Mouse (Mus musculus) intestine, embryonic 16.5 days (tissue): ENCODE measurements at regions not wholly inside any gene's neighbourhood (a gene's known extent, or its start where the extent isn't known, plus 50 kb on each side); places are given as distances from the start of the nearest gene placed in this dataset.

ENCODE experiments used
- ATAC-seq: fragments of 200-750 bp; cut with Nextera tagmentation; 2 replicates; pipeline ENCODE4 v1.8.0; 2017; ENCODE audit warnings: moderate TSS enrichment, moderate library complexity
- H3K27ac ChIP-seq: fragments of 300-500 bp; sonication (generic); 2 replicates; pipeline ENCODE4 v1.5.1; 2014; ENCODE audit warnings: mild to moderate bottlenecking, low read length
- H3K27me3 ChIP-seq: fragments of 300-500 bp; sonication (generic); replicated peaks from 2 replicates; pipeline ENCODE4 v1.6.1; 2014; ENCODE audit warnings: low read length, control low read depth, mixed read lengths; ENCODE audit not compliant: control insufficient read depth, insufficient read depth
- H3K36me3 ChIP-seq: fragments of 300-500 bp; sonication (generic); 2 replicates; pipeline ENCODE4 v1.6.1; 2014; ENCODE audit warnings: low read length, control low read depth; ENCODE audit not compliant: control insufficient read depth, insufficient read depth
- H3K4me1 ChIP-seq: fragments of 300-500 bp; sonication (generic); 2 replicates; pipeline ENCODE4 v1.6.1; 2014; ENCODE audit warnings: low read length, control low read depth, mixed read lengths; ENCODE audit not compliant: control insufficient read depth, insufficient read depth
- H3K4me2 ChIP-seq: fragments of 300-500 bp; sonication (generic); 2 replicates; pipeline ENCODE4 v1.6.1; 2014; ENCODE audit warnings: low read depth, low read length, control low read depth
- H3K4me3 ChIP-seq: fragments of 300-500 bp; sonication (generic); 2 replicates; pipeline ENCODE4 v1.5.1; 2014; ENCODE audit warnings: mild to moderate bottlenecking, low read length
- H3K9ac ChIP-seq: fragments of 300-500 bp; sonication (generic); 2 replicates; pipeline ENCODE4 v1.6.1; 2014; ENCODE audit warnings: low read depth, low read length
- H3K9me3 ChIP-seq: fragments of 300-500 bp; sonication (generic); 2 replicates; pipeline ENCODE4 v1.6.1; 2016; ENCODE audit warnings: low read length, control low read depth; ENCODE audit not compliant: control insufficient read depth
- WGBS: fragments of 180-500 bp; shearing (Covaris S2); extraction: QIAGEN DNeasy Blood & Tissue Kit; methylation state at CpG from one replicate; pipeline ENCODE4 v1.1.7; 2014; 5-methylcytosine and 5-hydroxymethylcytosine counted together

GRCm38 (mm10) chr15:63050033-63050432, 794.9 kb downstream of the Gsdmc2 start:
- no peak for ATAC-seq
- H3K4me1 ChIP-seq, result no peaks in the 10 kb centered on the region
- no peak overlapping the region for H3K9ac ChIP-seq
- H3K4me3 ChIP-seq, result no peak overlapping the region
- no peak overlapping the region for H3K27ac ChIP-seq
- H3K4me2 ChIP-seq, result no peak overlapping the region
- 68% methylated on average over 1 of the region's 1 CpGs for WGBS
- H3K27me3 ChIP-seq, result no peaks in the 10 kb centered on the region
- H3K36me3 ChIP-seq, result no peaks in the 10 kb centered on the region
- H3K9me3 ChIP-seq, result no peaks in the 10 kb centered on the region

GRCm38 (mm10) chr15:63042367-63042766, 802.6 kb downstream of the Gsdmc2 start:
- Histone ChIP-seq H3K9ac (no peak overlapping the region), H3K4me2 (no peak overlapping the region), H3K36me3 (no peaks in the 10 kb centered on the region), H3K9me3 (no peaks in the 10 kb centered on the region), H3K4me3 (no peak overlapping the region), H3K4me1 (no peaks in the 10 kb centered on the region), H3K27me3 (no peaks in the 10 kb centered on the region), H3K27ac (no peak overlapping the region)
- no peak for ATAC-seq

GRCm38 (mm10) chr15:63036241-63036640, 808.7 kb downstream of the Gsdmc2 start:
- Histone ChIP-seq H3K27me3 (no peaks in the 10 kb centered on the region), H3K9ac (no peak overlapping the region), H3K4me2 (no peak overlapping the region), H3K27ac (no peak overlapping the region), H3K36me3 (no peaks in the 10 kb centered on the region), H3K4me1 (no peaks in the 10 kb centered on the region), H3K9me3 (no peaks in the 10 kb centered on the region), H3K4me3 (no peak overlapping the region)
- WGBS, result 86% methylated on average over 7 of the region's 7 CpGs
- ATAC-seq, result no peak

GRCm38 (mm10) chr15:63020826-63021225, 824.2 kb downstream of the Gsdmc2 start:
- H3K4me2 ChIP-seq, result no peak overlapping the region
- no peaks in the 10 kb centered on the region for H3K4me1 ChIP-seq
- H3K36me3 ChIP-seq, result no peaks in the 10 kb centered on the region
- no peaks in the 10 kb centered on the region for H3K9me3 ChIP-seq
- 57% methylated on average over 2 of the region's 2 CpGs for WGBS
- no peak overlapping the region for H3K4me3 ChIP-seq
- no peak for ATAC-seq
- no peak overlapping the region for H3K9ac ChIP-seq
- no peak overlapping the region for H3K27ac ChIP-seq
- no peaks in the 10 kb centered on the region for H3K27me3 ChIP-seq

DNA sequence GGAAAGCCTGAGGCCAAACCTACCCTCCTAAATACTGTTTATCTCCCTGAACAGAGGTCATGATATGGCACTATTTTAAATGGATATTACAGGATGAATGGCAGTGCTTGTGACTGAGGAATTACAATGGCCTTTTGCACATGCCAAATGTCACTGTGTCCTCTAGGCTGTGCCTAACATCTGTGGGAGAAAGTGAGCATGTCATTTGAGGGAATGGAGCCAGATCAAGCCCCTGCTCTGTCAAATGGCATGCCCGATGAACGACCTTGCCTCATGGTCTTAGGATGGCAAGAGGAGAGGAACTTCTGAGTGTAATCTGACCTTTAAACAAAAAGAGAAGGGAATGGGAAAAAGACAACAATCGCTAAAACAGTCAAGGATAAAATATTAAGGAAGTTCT, 827.0 kb downstream of the Gsdmc2 start:
- 58% methylated on average over 3 of the region's 3 CpGs for WGBS
- H3K27me3 ChIP-seq, result no peaks in the 10 kb centered on the region
- H3K9me3 ChIP-seq, result no peaks in the 10 kb centered on the region

GRCm38 (mm10) chr15:63006471-63007228, 838.3 kb downstream of the Gsdmc2 start:
- Histone ChIP-seq H3K4me3 (no peak overlapping the region), H3K9ac (no peak overlapping the region), H3K36me3 (no peaks in the 10 kb centered on the region), H3K9me3 (no peaks in the 10 kb centered on the region), H3K27me3 (no peaks in the 10 kb centered on the region), H3K27ac (no peak overlapping the region), H3K4me2 (no peak overlapping the region), H3K4me1 (no peaks in the 10 kb centered on the region)
- no peak for ATAC-seq
- 81% methylated on average over 14 of the region's 14 CpGs for WGBS

More for the DNA sequence above, 827.0 kb downstream of the Gsdmc2 start:
- no peak overlapping the region for H3K4me3 ChIP-seq
- no peaks in the 10 kb centered on the region for H3K36me3 ChIP-seq
- no peaks in the 10 kb centered on the region for H3K4me1 ChIP-seq
- no peak overlapping the region for H3K9ac ChIP-seq
- no peak overlapping the region for H3K4me2 ChIP-seq
- no peak overlapping the region for H3K27ac ChIP-seq
- ATAC-seq, result no peak

DNA sequence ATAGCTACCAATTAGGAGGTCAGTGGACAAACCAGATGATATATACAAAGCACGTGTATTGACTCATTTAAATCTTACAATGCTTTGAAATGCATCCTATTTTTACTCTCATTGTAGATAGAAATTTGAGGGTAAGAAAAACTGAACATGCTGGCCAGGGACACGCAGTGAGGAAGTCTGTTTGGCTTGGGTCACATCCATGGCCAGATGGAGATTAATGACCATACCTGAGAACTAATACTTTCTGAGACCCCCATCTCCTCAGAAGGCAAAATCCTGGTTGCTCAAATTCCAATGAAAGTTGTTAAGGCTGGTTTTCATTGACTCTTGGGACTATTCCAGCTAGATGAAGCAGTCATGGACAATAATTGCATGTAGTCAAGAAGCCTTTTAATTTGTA, 850.3 kb downstream of the Gsdmc2 start:
- ATAC-seq, result no peak
- Histone ChIP-seq H3K4me2 (no peak overlapping the region), H3K27ac (no peak overlapping the region), H3K4me3 (no peak overlapping the region), H3K36me3 (no peaks in the 10 kb centered on the region), H3K9ac (no peak overlapping the region), H3K4me1 (no peaks in the 10 kb centered on the region), H3K27me3 (no peaks in the 10 kb centered on the region), H3K9me3 (no peaks in the 10 kb centered on the region)
- 79% methylated on average over 2 of the region's 2 CpGs for WGBS

DNA sequence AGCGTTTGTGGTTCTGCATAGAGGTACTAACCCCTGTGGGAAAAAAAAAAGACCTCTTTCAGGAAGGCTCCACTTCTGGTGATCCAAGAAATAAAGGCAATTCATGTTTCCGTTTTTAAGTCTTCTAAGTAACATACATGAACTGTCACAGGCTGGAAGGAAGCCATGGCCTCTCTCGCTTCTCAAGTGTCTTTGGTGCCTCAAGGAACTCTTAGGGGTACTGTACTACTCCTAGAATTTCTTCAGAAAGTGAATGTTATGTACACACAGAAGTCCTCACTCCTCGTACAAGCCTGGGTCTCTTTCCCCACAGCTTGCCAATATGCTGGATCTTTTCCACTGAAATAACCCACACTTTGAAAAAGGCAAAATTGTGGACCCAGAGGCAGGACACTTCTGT, 858.1 kb downstream of the Gsdmc2 start:
- H3K4me3 ChIP-seq, result no peak overlapping the region
- H3K27ac ChIP-seq, result no peak overlapping the region
- no peaks in the 10 kb centered on the region for H3K27me3 ChIP-seq
- no peak overlapping the region for H3K4me2 ChIP-seq
- no peaks in the 10 kb centered on the region for H3K9me3 ChIP-seq
- H3K4me1 ChIP-seq, result no peaks in the 10 kb centered on the region
- no peak for ATAC-seq
- H3K36me3 ChIP-seq, result no peaks in the 10 kb centered on the region
- H3K9ac ChIP-seq, result no peak overlapping the region
- WGBS, result 68% methylated on average over 4 of the region's 4 CpGs

GRCm38 (mm10) chr15:62986147-62986546, 858.8 kb downstream of the Gsdmc2 start:
- WGBS, result 75% methylated on average over 7 of the region's 7 CpGs
- no peak for ATAC-seq
- H3K36me3 ChIP-seq, result no peaks in the 10 kb centered on the region

DNA sequence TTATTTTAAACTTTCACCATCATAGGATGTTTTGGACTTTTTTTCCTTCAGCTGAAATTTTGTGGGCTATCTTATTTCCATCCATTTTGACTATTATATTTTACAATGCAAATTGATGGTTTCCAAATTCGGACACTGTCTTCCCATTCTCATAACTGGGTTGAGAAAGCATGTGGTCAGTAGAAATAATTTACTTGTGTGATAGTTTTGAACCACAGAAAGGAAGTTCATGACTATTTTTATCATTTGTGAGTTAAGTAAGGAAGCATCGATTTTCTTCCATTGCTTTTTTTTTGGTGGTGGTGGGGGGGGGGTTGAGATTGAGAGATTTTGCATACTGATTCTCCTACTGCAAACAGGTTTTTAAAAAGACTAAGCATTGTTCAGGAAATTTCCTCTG, 874.4 kb downstream of the Gsdmc2 start:
- no peak for ATAC-seq
- Histone ChIP-seq H3K4me2 (no peak overlapping the region), H3K9me3 (no peaks in the 10 kb centered on the region), H3K27ac (no peak overlapping the region), H3K36me3 (no peaks in the 10 kb centered on the region), H3K4me3 (no peak overlapping the region), H3K4me1 (no peaks in the 10 kb centered on the region), H3K27me3 (no peaks in the 10 kb centered on the region), H3K9ac (no peak overlapping the region)
- WGBS, result 78% methylated on average over 2 of the region's 2 CpGs

More at GRCm38 (mm10) chr15:62986147-62986546, 858.8 kb downstream of the Gsdmc2 start:
- no peak overlapping the region for H3K4me2 ChIP-seq
- H3K27me3 ChIP-seq, result no peaks in the 10 kb centered on the region
- H3K27ac ChIP-seq, result no peak overlapping the region
- no peaks in the 10 kb centered on the region for H3K9me3 ChIP-seq
- no peaks in the 10 kb centered on the region for H3K4me1 ChIP-seq
- H3K9ac ChIP-seq, result no peak overlapping the region
- H3K4me3 ChIP-seq, result no peak overlapping the region
